Mouse (Mus musculus) ES-E14 (cell line): ENCODE results near the gene 1110051M20Rik.

Experiments used
- HCFC1 ChIP-seq: IDR thresholded peaks from 2 replicates; pipeline ENCODE4 v1.6.1; 2012; ENCODE audit warnings: low read length, inconsistent platforms, borderline replicate concordance; ENCODE audit not compliant: insufficient read depth
- MAFK ChIP-seq: IDR thresholded peaks from 2 replicates; pipeline ENCODE4 v1.6.1; 2014; ENCODE audit warnings: mild to moderate bottlenecking, low read depth, low read length, inconsistent platforms; ENCODE audit not compliant: insufficient read depth
- ZC3H11A ChIP-seq: IDR thresholded peaks from 2 replicates; pipeline ENCODE4 v1.6.1; 2012; ENCODE audit warnings: low read depth, mild to moderate bottlenecking, inconsistent platforms, low read length, borderline replicate concordance
- ZNF384 ChIP-seq: IDR thresholded peaks from 2 replicates; pipeline ENCODE4 v1.6.1; 2012; ENCODE audit warnings: low read depth, low read length, inconsistent platforms

- TF ChIP-seq ZC3H11A (no peak), MAFK (no peak), HCFC1 (no peak), ZNF384 (no peak)
Measured at GRCm38 (mm10) chr2:91475791-91476190, 31.3 kb upstream of the 1110051M20Rik start.
